Mouse (Mus musculus) liver, embryonic 14 days (tissue): ENCODE measurements around the gene 1700008P02Rik. TPM values are rescaled to one million over a fixed set of nuclear protein-coding genes. Genes with fewer than 3 reads are reported as not detected.

Experiments
- polyA plus RNA-seq: library from polyadenylated mRNA; depleted of rRNA; stranded (reverse); fragments of >200 nt; gene quantifications from 2 replicates; pipeline ENCODE4 v1.2.3, GENCODE M21; 2012; rRNA removed

The 1700008P02Rik gene
- not detected in 2 replicates for polyA plus RNA-seq

DNA sequence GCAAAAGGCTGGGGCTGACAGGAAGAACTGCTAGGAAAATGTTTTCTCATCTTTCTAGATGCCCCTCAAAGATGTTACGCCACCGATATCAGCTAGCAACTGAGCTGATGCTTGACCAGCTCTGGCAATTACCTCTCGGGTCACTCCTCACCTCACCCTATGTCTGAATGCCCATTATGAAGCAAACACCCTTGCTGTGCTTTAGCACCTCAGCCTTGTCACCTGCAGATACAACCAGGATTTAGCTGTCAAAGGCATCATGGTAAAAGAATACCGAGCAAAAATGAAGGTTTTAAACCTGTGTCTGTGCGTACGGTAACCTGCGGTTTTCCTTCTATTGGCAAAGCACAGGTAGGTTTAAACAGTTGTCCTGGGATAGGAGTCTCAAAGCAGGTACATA lies at the start of gene 1700008P02Rik:
Gene 1700008P02Rik, minus strand, starts transcription at position 101 of the 400 bp plus-strand sequence.

